Mouse (Mus musculus) erythroblast, adult 5-6 weeks (primary cell): Measurements from ENCODE around the gene Gm13698. TPM values are rescaled to one million over a fixed set of nuclear protein-coding genes. Genes with fewer than 3 reads are reported as not detected.
"Not testable (repeated sequence)": the region's sequence is repeated elsewhere in the genome, so short reads cannot be mapped to it uniquely, and the experiment has no call there.

Experiments
- ATAC-seq: replicated peaks from 2 replicates; pipeline ENCODE4 v1.8.0; 2016; ENCODE audit warnings: moderate number of reproducible peaks, mild to moderate bottlenecking, moderate TSS enrichment, inconsistent platforms; ENCODE audit not compliant: poor library complexity, low FRiP score, severe bottlenecking
- total RNA-seq, 2 experiments: library from RNA; stranded (forward) in 1 of 2; stranded (reverse) in 1 of 2; fragments of 150-400 nt in 1 of 2; fragments of 200-764, 138-1000 nt in 1 of 2; gene quantifications; 2 replicates each; pipeline versions ENCODE4 v1.2.3 to v1.2.4; 2015 to 2017; ENCODE audit warnings: low replicate concordance in 2 of 2

The Gm13698 gene
- total RNA-seq (2015; ENCODE audit: low replicate concordance): not detected in 2 replicates
- 0.42 TPM in 1 of 2 replicates, not detected in the other for total RNA-seq (2017; ENCODE audit: low replicate concordance)

GRCm38 (mm10) chr2:83955393-83955792 lies at the start of gene Gm13698:
Gene Gm13698 (plus strand): TSS chr2:83955693.
- ATAC-seq: not testable (repeated sequence)

- ATAC-seq: no peak
These were observed 25.9 kb upstream of the Gm13698 start for GRCm38 (mm10) chr2:83929478-83930088.

GRCm38 (mm10) chr2:83940931-83941361 lies 14.5 kb upstream of the Gm13698 start, which contains the start of gene Zswim2:
Gene Zswim2 (minus strand): TSS chr2:83941228.
- ATAC-seq: no peak

GRCm38 (mm10) chr2:83941378-83941777 lies 14.1 kb upstream of the Gm13698 start:
- ATAC-seq: no peak

GRCm38 (mm10) chr2:83941792-83942191 lies 13.7 kb upstream of the Gm13698 start:
- ATAC-seq: no peak

GRCm38 (mm10) chr2:83961203-83961602 lies 5.7 kb downstream of the Gm13698 start, which contains the start of gene Gm13693:
Gene Gm13693 (plus strand): TSS chr2:83961503.
- not testable (repeated sequence) for ATAC-seq

GRCm38 (mm10) chr2:83967013-83967412 lies 11.5 kb downstream of the Gm13698 start, which contains the start of gene Gm13695:
Gene Gm13695 (plus strand): TSS chr2:83967313.
- ATAC-seq: not testable (repeated sequence)

GRCm38 (mm10) chr2:83972823-83973222 lies 17.3 kb downstream of the Gm13698 start, which contains the start of gene Gm13696:
Gene Gm13696 (plus strand): TSS chr2:83973123.
- ATAC-seq: not testable (repeated sequence)

GRCm38 (mm10) chr2:83978633-83979032 lies 23.1 kb downstream of the Gm13698 start, which contains the start of gene Gm13694:
Gene Gm13694 (plus strand): TSS chr2:83978933.
- not testable (repeated sequence) for ATAC-seq

GRCm38 (mm10) chr2:83984443-83984842 lies 28.9 kb downstream of the Gm13698 start, which contains the start of gene Gm13697:
Gene Gm13697 (plus strand): TSS chr2:83984743.
- ATAC-seq: not testable (repeated sequence)

- not testable (repeated sequence) for ATAC-seq
These were observed 34.8 kb downstream of the Gm13698 start, which contains the start of gene Gm13691 for GRCm38 (mm10) chr2:83990253-83990652. Gene Gm13691 (plus strand): TSS chr2:83990553.

GRCm38 (mm10) chr2:83993639-83994255 lies 38.3 kb downstream of the Gm13698 start:
- peak; percentile 64; the same call in 1 of the 2 replicates for ATAC-seq

GRCm38 (mm10) chr2:83994526-83994925 lies 39.0 kb downstream of the Gm13698 start:
- ATAC-seq: not testable (repeated sequence)

Other genes with a start within 250 kb of the Gm13698 start
- gene Itgav, start 231.3 kb upstream of the Gm13698 start, total RNA-seq (2015; ENCODE audit: low replicate concordance): 5.6 and 14.0 TPM in 2 replicates
- gene Itgav, start 231.3 kb upstream of the Gm13698 start, total RNA-seq (2017; ENCODE audit: low replicate concordance): 3.5 and 5.3 TPM in 2 replicates
- not detected in 2 replicates for gene Fam171b, start 143.1 kb upstream of the Gm13698 start, total RNA-seq (2015; ENCODE audit: low replicate concordance)
- not detected in 2 replicates for gene Fam171b, start 143.1 kb upstream of the Gm13698 start, total RNA-seq (2017; ENCODE audit: low replicate concordance)
- not detected in 2 replicates for gene Zswim2, start 14.5 kb upstream of the Gm13698 start, total RNA-seq (2015; ENCODE audit: low replicate concordance)
- not detected in 2 replicates for gene Zswim2, start 14.5 kb upstream of the Gm13698 start, total RNA-seq (2017; ENCODE audit: low replicate concordance)
- not detected in 2 replicates for gene Gm13693, start 5.8 kb downstream of the Gm13698 start, total RNA-seq (2015; ENCODE audit: low replicate concordance)
- gene Gm13693, start 5.8 kb downstream of the Gm13698 start, total RNA-seq (2017; ENCODE audit: low replicate concordance): 0.42 TPM in 1 of 2 replicates, not detected in the other
- gene Gm13695, start 11.6 kb downstream of the Gm13698 start, total RNA-seq (2015; ENCODE audit: low replicate concordance): not detected in 2 replicates
- gene Gm13695, start 11.6 kb downstream of the Gm13698 start, total RNA-seq (2017; ENCODE audit: low replicate concordance): 0.42 TPM in 1 of 2 replicates, not detected in the other
- gene Gm13696, start 17.4 kb downstream of the Gm13698 start, total RNA-seq (2015; ENCODE audit: low replicate concordance): not detected in 2 replicates
- 0.42 TPM in 1 of 2 replicates, not detected in the other for gene Gm13696, start 17.4 kb downstream of the Gm13698 start, total RNA-seq (2017; ENCODE audit: low replicate concordance)
- gene Gm13694, start 23.2 kb downstream of the Gm13698 start, total RNA-seq (2015; ENCODE audit: low replicate concordance): not detected in 2 replicates
- 0.42 TPM in 1 of 2 replicates, not detected in the other for gene Gm13694, start 23.2 kb downstream of the Gm13698 start, total RNA-seq (2017; ENCODE audit: low replicate concordance)
- gene Gm13697, start 29.1 kb downstream of the Gm13698 start, total RNA-seq (2015; ENCODE audit: low replicate concordance): not detected in 2 replicates
- gene Gm13697, start 29.1 kb downstream of the Gm13698 start, total RNA-seq (2017; ENCODE audit: low replicate concordance): 0.42 TPM in 1 of 2 replicates, not detected in the other
- not detected in 2 replicates for gene Gm13691, start 34.9 kb downstream of the Gm13698 start, total RNA-seq (2015; ENCODE audit: low replicate concordance)
- gene Gm13691, start 34.9 kb downstream of the Gm13698 start, total RNA-seq (2017; ENCODE audit: low replicate concordance): 0.14 TPM in 1 of 2 replicates, not detected in the other